Mouse (Mus musculus) cerebral cortex, adult 2 months (tissue): ENCODE measurements around the gene Ggn.

Experiments used
- WGBS: fragments of 180-500 bp; shearing (Covaris S2); methylation state at CpG from one replicate; pipeline ENCODE4 v1.1.7; 2018; 5-methylcytosine and 5-hydroxymethylcytosine counted together

Ggn gene

DNA sequence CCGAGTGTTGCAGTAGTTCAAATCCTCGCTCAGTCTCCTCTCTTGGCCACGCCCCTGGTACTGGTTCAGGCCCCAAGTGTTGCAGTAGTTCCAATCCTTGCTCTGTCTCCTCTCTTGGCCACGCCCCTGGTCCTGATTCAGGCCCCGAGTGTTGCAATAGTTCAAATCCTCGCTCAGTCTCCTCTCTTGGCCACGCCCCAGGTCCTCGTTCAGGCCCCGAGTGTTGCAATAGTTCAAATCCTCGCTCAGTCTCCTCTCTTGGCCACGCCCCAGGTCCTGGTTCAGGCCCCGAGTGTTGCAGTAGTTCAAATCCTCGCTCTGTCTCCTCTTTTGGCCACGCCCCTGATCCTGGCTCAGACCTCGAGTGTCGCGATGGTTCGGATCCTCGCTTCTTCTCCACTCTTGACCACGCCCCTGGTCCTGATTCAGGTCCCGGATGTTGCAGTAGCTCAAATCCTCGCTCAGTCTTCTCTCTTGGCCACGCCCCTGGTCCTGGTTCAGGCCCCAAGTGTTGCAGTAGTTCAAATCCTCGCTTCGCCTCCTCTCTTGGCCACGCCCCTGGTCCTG is 42.3 kb downstream of the Ggn start:
- 26% methylated on average over 26 of the region's 26 CpGs for WGBS

DNA sequence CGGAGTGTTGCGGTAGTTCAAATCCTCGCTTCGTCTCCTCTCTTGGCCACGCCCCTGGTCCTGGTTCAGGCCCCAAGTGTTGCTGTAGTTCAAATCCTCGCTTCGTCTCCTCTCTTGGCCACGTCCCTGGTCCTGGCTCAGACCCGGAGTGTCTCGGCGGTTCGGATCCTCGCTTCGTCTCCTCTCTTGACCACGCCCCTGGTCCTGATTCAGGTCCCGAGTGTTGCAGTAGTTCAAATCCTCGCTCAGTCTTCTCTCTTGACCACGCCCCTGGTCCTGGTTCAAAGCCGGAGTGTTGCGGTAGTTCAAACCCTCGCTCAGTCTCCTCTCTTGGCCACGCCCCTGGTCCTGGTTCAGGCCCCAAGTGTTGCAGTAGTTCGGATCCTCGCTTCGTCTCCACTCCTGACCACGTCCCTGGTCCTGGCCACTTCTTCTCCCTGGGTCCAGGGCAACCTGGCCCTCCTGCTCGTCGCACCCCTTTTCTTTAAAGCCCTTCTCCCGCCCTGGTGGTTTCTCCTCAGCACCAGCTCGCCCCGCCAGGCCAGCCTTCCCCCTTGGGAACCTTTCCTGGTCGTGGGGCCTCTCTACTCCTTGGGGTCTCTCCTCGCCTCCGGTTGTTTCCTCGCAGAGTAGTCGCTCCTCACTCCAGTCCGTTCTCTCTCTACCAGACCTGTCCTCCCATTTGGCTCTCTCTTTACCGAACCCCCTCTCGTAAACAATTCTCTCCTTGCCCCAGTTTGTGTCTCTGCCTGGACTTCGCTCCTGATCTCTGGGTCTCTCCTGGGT is 43.0 kb downstream of the Ggn start:
- WGBS = 30% methylated on average over 40 of the region's 40 CpGs

DNA sequence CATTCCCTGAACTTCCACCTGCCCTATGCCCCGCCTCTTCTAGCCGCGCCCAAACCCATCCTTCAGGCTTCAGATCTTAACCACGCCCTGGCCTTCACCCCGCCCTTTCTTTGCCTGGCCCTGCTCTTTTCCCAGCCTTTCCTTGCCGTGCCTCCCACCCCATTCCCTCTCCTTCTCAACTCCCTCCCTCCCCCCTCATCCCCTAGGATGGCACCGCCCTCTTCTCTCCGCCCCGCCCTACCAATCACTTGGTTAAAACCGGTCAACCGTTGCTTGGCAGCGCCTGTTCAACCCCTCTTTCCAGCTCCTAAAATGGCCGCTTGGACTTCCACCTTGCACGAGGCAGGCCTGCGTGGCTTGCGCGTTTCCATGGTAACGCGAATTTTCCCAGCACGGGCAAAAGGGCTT is 43.7 kb downstream of the Ggn start, which contains the start of gene Catsperg1:
Gene Catsperg1, minus strand, starts transcription at position 361 of the 408 bp plus-strand sequence.
- 8% methylated on average over 20 of the region's 20 CpGs for WGBS

DNA sequence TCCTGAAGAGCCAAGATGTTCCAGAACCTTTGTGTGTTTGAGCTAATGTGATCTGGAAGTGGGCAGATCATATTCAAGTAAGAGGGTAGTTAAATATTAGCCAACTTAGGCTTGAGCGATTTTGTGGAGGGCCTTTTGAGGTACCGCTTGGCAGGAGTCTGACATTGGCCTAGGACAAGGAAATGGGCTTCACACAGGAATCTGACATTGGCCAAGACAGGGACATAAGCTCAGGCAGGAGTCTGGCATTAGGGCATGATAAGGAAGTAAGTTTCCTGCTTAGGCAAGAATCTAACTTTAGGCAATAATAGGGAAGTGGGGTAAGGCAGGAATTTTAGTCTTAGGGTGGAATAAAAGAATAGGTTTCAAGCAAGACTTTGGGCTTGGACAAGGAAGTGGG is 44.2 kb downstream of the Ggn start:
- WGBS = 82% methylated on average over 2 of the region's 2 CpGs

DNA sequence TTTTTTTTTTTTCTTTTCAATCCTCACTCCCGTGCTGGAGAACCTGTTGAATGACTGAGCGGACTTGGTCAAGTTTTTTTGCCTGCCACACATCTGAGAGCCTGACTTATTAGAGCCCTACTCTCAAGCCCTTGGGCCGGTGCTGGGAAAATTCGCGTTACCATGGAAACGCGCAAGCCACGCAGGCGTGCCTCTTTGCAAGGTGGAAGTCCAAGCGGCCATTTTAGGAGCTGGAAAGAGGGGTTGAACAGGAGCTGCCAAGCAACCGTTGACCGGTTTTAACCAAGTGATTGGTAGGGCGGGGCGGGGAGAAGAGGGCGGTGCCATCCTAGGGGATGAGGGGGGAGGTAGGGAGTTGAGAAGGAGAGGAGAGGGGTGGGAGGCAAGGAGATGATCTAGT is 44.8 kb downstream of the Ggn start:
- WGBS = 61% methylated on average over 15 of the region's 15 CpGs
